28 mouse cellular contexts compared by ENCODE assay signal in genomic region chr13:98424000-98424399, GRCm38 (mm10).
DNase-seq lines count a peak whose midpoint lies in the region; ATAC-seq lines count a peak whose summit lies in the region.
"Had no signal": no experiment of that assay in that cellular context is flagged by ENCODE, and none has a peak within 500 bp of the region (broad histone marks: within the 10 kb centered on the region; RNA-seq: fewer than 3 reads in every experiment).

No protein-coding gene starts in this region.

- no peaks in the 10 kb centered on the region for H3K36me3 ChIP-seq in kidney, embryonic 15.5 days
- H3K36me3 ChIP-seq: forebrain, embryonic 15.5 days; G1E; hindbrain, embryonic 13.5 days; liver, embryonic 12.5 days; midbrain, embryonic 13.5 days had no signal

- no peak overlapping the region for H3K27ac ChIP-seq in kidney, embryonic 15.5 days
- H3K27ac ChIP-seq: forebrain, embryonic 15.5 days; heart, adult 2 months; hindbrain, embryonic 13.5 days; left cerebral cortex, adult 2 months; liver, embryonic 12.5 days; midbrain, embryonic 13.5 days; stomach, postnatal 0 days had no signal

- peaks cover 39% of the 10 kb centered on the region for H3K4me1 ChIP-seq in kidney, embryonic 15.5 days
- H3K4me1 ChIP-seq: forebrain, embryonic 15.5 days; hindbrain, embryonic 13.5 days; megakaryocyte, embryonic 14.5 days had no signal

- ATAC-seq in kidney, embryonic 15.5 days (replicated peaks; ENCODE audit: low FRiP score) = peak; percentile 52; the same call in 1 of the 2 replicates
- ATAC-seq: forebrain, embryonic 15.5 days; liver, embryonic 12.5 days; midbrain, embryonic 13.5 days had no signal

- H3K4me2 ChIP-seq in kidney, embryonic 15.5 days = no peak overlapping the region
- H3K4me2 ChIP-seq: forebrain, embryonic 15.5 days; hindbrain, embryonic 13.5 days; liver, embryonic 12.5 days; midbrain, embryonic 13.5 days had no signal

- intact Hi-C loops in gastrocnemius, postnatal 36 days (cut with DNase I) = no loop called here

- H3K27me3 ChIP-seq in kidney, embryonic 15.5 days = peaks cover 61% of the 10 kb centered on the region
- H3K27me3 ChIP-seq: CH12.LX had no signal

- no peak overlapping the region for H3K4me3 ChIP-seq in kidney, embryonic 15.5 days (replicated peaks)
- H3K4me3 ChIP-seq: forebrain, embryonic 15.5 days; heart, adult 2 months; hindbrain, embryonic 13.5 days; left cerebral cortex, adult 2 months; liver, embryonic 12.5 days; megakaryocyte, embryonic 14.5 days; midbrain, embryonic 13.5 days had no signal

- H3K9me3 ChIP-seq in kidney, embryonic 15.5 days (replicated peaks) = no peaks in the 10 kb centered on the region
- H3K9me3 ChIP-seq: forebrain, embryonic 15.5 days; G1E; hindbrain, embryonic 13.5 days; liver, embryonic 12.5 days; megakaryocyte, embryonic 14.5 days; midbrain, embryonic 13.5 days had no signal

- no peak overlapping the region for H3K9ac ChIP-seq in kidney, embryonic 15.5 days
- H3K9ac ChIP-seq: forebrain, embryonic 15.5 days; hindbrain, embryonic 13.5 days; liver, embryonic 12.5 days; midbrain, embryonic 13.5 days had no signal

- 12% methylated on average over 12 of the region's 12 CpGs for WGBS in kidney, embryonic 15.5 days

- DNase-seq in urinary bladder, postnatal 14 days (ENCODE audit: low spot score) = peak; percentile 24
- DNase-seq in urinary bladder, adult 2 months (ENCODE audit: low spot score) = no peak
- DNase-seq in kidney, postnatal 4 days = peak; percentile 40 to 51
- no peak for DNase-seq in c-Kit-positive CD71-positive TER-119-positive erythroid progenitor cells, embryonic 14.5 days (ENCODE audit: low spot score)
- no peak for DNase-seq in gastrocnemius, postnatal 36 days
- DNase-seq in adipocyte (ENCODE audit: low spot score) = no peak
- DNase-seq: adrenal gland, postnatal 14 days; B cell, adult 2 months; cerebellum, adult 8-10 months; cerebellum, postnatal 36 days; embryo, embryonic 11 days; gastrocnemius, postnatal 25 days; heart, adult 2 months; heart, postnatal 36 days; lung, adult 18-20 months; right cerebral cortex, postnatal 14 days; thymus, adult 2 months; thymus, postnatal 4 days had no signal

Comparison
In these comparisons a context has a peak if more than half of its experiments do, and no peak if none do; other contexts are left out.
1. DNase-seq: peak in urinary bladder, postnatal 14 days (single experiment) and kidney, postnatal 4 days (2 of 2); none in urinary bladder, adult 2 months (single experiment), c-Kit-positive CD71-positive TER-119-positive erythroid progenitor cells, embryonic 14.5 days (single experiment), gastrocnemius, postnatal 36 days (0 of 2) and adipocyte (single experiment).